Mouse (Mus musculus) neural tube, embryonic 14.5 days (tissue): ENCODE results near the gene Ppm1n. TPM values are rescaled to one million over a fixed set of nuclear protein-coding genes. Genes with fewer than 3 reads are reported as not detected.
A peak's percentile ranks its signal among the peaks of the same experiment; 100 is the strongest.
"Not testable (repeated sequence)": the region's sequence is repeated elsewhere in the genome, so short reads cannot be mapped to it uniquely, and the experiment has no call there.

Experiments
- ATAC-seq: fragments of 200-750 bp; cut with Nextera tagmentation; 2 replicates; pipeline ENCODE4 v1.8.0; 2017; ENCODE audit warnings: low read depth, mild to moderate bottlenecking, moderate TSS enrichment, moderate library complexity
- H3K27ac ChIP-seq: fragments of 300-500 bp; sonication (generic); 2 replicates; pipeline ENCODE4 v1.5.1; 2014; ENCODE audit warnings: low read depth, mild to moderate bottlenecking, control low read depth, low read length, moderate library complexity, mixed read lengths
- H3K27me3 ChIP-seq: fragments of 300-500 bp; sonication (generic); 2 replicates; pipeline ENCODE4 v1.6.1; 2014; ENCODE audit warnings: low read length; ENCODE audit not compliant: control insufficient read depth, insufficient read depth
- H3K36me3 ChIP-seq: fragments of 300-500 bp; sonication (generic); 2 replicates; pipeline ENCODE4 v1.6.1; 2014; ENCODE audit warnings: low read length, mixed read lengths; ENCODE audit not compliant: control insufficient read depth, insufficient read depth
- H3K4me1 ChIP-seq: fragments of 300-500 bp; sonication (generic); 2 replicates; pipeline ENCODE4 v1.6.1; 2014; ENCODE audit warnings: low read length; ENCODE audit not compliant: control insufficient read depth, insufficient read depth
- H3K4me2 ChIP-seq: fragments of 300-500 bp; sonication (generic); 2 replicates; pipeline ENCODE4 v1.6.1; 2014; ENCODE audit warnings: mild to moderate bottlenecking, low read depth, low read length, control low read depth
- H3K4me3 ChIP-seq: fragments of 300-500 bp; sonication (generic); 2 replicates; pipeline ENCODE4 v1.5.1; 2014; ENCODE audit warnings: low read depth, low read length, control low read depth, mixed read lengths
- H3K9ac ChIP-seq: fragments of 300-500 bp; sonication (generic); replicated peaks from 2 replicates; pipeline ENCODE4 v1.6.1; 2014; ENCODE audit warnings: low read depth, mild to moderate bottlenecking, control low read depth, low read length, mixed read lengths
- H3K9me3 ChIP-seq: fragments of 300-500 bp; sonication (generic); 2 replicates; pipeline ENCODE4 v1.6.1; 2016; ENCODE audit warnings: low read length; ENCODE audit not compliant: control insufficient read depth
- WGBS: fragments of 180-500 bp; shearing (Covaris S2); extraction: QIAGEN DNeasy Blood & Tissue Kit; methylation state at CpG from one replicate; pipeline ENCODE4 v1.1.7; 2014; 5-methylcytosine and 5-hydroxymethylcytosine counted together
- polyA plus RNA-seq: library from polyadenylated mRNA; unstranded; fragments of >200 nt; fragmentation: Nextera tagmentation; extraction: Ambion mirVana; gene quantifications from 2 replicates; pipeline ENCODE4 v1.2.1, GENCODE M21; 2014

Gene Ppm1n
- polyA plus RNA-seq, 1 experiment from 2014 or later, result 0.75 TPM

DNA sequence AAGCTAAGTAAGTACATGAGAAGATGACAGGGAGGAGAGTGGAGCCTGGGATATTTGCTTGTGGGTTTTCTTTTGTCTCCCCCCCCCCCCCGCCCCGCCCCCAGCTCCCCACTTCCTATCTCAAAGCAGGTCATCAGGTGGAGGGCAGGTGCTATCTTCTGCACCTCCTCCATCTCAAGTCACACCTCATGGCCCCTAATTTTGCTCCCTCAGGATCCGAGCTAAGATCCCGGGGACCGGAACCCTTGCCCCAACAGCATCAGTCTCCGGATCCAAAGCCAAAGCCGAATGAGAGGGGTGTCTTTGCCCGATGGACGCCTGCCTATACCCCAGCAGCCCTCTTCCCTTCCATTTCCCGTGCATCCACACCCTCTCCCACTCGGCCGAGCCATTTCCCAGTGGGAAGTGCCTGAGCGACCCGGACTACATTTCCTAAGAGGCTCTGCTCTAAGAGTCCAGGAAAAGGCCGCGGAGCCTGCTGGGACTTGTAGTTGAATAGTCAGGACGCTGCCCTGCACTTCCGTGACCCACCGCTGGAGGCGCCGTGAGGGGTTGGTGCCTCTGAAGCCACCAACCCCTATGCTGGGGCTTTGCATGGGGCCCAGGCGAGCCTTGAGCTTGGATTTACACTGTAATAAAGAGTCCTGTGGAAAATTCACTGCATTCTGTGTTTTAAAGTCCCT is 15.8 kb upstream of the Ppm1n start:
- no peaks in the 10 kb centered on the region for H3K9me3 ChIP-seq
- H3K4me2 ChIP-seq, result peak overlapping the region; percentile 7; the same call in 1 of the 2 replicates
- H3K27ac ChIP-seq, result no peak overlapping the region
- H3K9ac ChIP-seq, result no peak overlapping the region
- 0 out of 2 replicates have a peak, but pooled peaks cover 6% of the 10 kb centered on the region for H3K36me3 ChIP-seq
- WGBS, result 18% methylated on average over 21 of the region's 22 CpGs
- peak; percentile 65 for ATAC-seq
- H3K4me3 ChIP-seq, result no peak overlapping the region
- peaks cover 6% of the 10 kb centered on the region; the same call in 1 of the 2 replicates for H3K4me1 ChIP-seq
- H3K27me3 ChIP-seq, result no peaks in the 10 kb centered on the region

DNA sequence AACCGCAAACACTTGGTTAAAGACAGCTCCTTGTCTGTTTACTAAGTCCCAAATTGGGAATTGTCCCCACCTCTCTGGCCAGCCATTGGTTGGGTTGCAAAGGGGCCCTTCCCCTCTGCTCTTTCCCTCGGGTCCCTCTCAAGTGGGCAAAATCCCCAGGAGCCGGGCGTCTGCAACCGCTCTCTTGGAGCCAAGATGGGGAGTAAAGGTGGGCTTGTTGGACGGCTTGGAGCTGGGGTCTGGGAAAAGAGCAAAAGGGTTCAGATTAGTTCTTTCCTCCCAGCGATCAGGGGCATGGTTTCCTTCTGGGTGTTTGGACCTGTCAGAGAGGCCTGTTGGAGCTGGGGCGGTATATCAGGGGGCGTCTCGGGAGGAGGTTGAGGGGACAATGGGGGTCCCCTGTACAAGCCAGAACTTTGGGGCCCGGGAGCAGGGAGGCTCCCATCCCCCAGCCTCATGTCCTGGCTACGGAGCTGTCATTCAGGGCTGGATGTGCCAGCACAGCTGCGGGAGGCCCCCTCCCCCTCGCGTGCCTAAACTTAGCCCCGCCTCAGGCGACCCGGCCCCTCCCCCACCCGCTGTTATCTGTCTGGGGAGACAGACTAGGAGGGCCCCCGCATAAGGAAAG is 11.2 kb upstream of the Ppm1n start:
- H3K4me3 ChIP-seq, result peak overlapping the region; percentile 15; the same call in 1 of the 2 replicates
- no peak for ATAC-seq
- no peaks in the 10 kb centered on the region for H3K9me3 ChIP-seq
- no peak overlapping the region for H3K9ac ChIP-seq
- peaks cover 26% of the 10 kb centered on the region; the same call in 1 of the 2 replicates for H3K36me3 ChIP-seq
- WGBS, result under 1% methylated on average over 20 of the region's 20 CpGs
- H3K27me3 ChIP-seq, result no peaks in the 10 kb centered on the region
- H3K4me1 ChIP-seq, result peaks cover 6% of the 10 kb centered on the region; the same call in 1 of the 2 replicates
- peak overlapping the region; percentile 27 for H3K4me2 ChIP-seq
- no peak overlapping the region for H3K27ac ChIP-seq

DNA sequence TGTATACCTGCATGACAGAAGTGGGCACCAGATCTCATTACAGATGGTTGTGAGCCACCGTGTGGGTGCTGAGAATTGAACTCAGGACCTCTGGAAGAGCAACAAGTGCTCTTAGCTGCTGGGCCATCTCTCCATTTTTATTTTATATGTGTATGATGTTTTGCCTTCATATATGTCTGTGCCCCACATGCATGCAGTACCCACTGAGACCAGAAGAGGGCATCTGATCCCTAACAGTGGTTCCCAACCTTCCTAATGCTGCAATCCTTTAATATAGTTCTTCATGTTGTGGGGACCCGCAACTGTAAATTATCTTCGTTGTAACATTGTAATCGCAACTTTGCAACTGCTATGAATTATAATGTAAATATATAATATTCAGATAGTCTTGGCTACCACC is 4.9 kb upstream of the Ppm1n start:
- Histone ChIP-seq H3K9ac (no peak overlapping the region), H3K9me3 (no peaks in the 10 kb centered on the region), H3K27me3 (peaks cover 12% of the 10 kb centered on the region), H3K4me2 (no peak overlapping the region), H3K4me1 (peaks cover 9% of the 10 kb centered on the region; the same call in 1 of the 2 replicates), H3K4me3 (no peak overlapping the region), H3K36me3 (peaks cover 20% of the 10 kb centered on the region; the same call in 1 of the 2 replicates), H3K27ac (no peak overlapping the region)
- ATAC-seq, result no peak
- WGBS, result 23% methylated on average over 4 of the region's 4 CpGs

DNA sequence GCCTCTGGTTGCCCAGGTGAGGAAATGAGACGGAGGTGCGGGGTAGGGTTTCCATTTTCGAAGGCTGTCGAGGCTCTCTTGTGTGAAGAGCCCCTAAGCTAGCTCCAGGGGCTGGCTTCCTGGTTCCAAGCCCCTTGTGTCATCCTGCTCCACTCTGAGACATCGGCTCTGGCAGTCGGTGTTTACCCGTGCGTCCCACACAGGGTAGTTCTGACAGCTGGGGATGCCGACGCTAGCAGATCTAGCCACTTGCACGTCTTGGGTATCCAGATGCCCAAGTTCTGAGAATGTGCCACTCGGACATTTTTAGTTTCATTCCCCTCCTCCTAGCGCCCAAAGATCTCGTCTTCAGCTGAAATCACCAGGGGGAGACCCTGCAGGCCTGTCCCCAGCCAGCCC is 3.5 kb upstream of the Ppm1n start:
- no peaks in the 10 kb centered on the region for H3K9me3 ChIP-seq
- H3K4me3 ChIP-seq, result peak overlapping the region; percentile 68
- peak overlapping the region; percentile 87 for H3K9ac ChIP-seq
- WGBS, result 22% methylated on average over 14 of the region's 14 CpGs
- H3K27me3 ChIP-seq, result peaks cover 25% of the 10 kb centered on the region
- peak overlapping the region; percentile 62 for H3K4me2 ChIP-seq
- H3K27ac ChIP-seq, result peak overlapping the region; percentile 89
- peak; percentile 13; the same call in 1 of the 2 replicates for ATAC-seq
- H3K36me3 ChIP-seq, result peaks cover 14% of the 10 kb centered on the region; the same call in 1 of the 2 replicates
- H3K4me1 ChIP-seq, result peaks cover 9% of the 10 kb centered on the region; the same call in 1 of the 2 replicates

DNA sequence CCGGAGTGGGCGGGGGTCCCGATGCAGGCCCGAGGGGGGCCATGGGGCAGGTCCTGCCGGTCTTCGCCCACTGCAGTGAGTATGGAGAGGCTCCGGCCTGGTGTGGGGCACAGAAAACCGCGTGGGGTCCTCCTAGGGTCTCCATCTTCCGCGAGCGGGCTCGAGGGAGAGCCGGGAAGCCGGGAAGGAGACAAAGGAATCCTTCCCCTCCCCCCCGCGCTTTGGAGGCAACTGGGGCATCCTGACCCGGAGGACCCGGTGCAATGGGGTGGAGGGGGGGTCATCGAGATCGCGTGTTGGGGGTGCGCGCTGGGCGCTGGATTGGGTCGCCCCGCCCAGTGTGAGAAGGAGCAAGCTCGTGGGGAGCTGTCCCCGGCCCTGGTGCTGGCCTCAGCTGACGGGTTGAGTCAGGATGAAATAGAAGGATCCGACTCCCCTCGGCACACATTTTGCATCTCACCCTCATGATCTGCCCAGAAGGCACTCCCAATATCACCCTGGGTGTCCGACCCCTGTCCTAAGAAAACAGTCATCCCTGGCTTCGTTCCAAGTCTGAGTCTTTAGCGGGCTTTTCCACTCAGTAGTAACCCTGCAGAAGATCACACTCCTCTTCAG is 3.0 kb upstream of the Ppm1n start:
- peak overlapping the region; percentile 62 for H3K4me2 ChIP-seq
- peak overlapping the region; percentile 87 for H3K9ac ChIP-seq
- peaks cover 9% of the 10 kb centered on the region; the same call in 1 of the 2 replicates for H3K4me1 ChIP-seq
- peaks cover 13% of the 10 kb centered on the region; the same call in 1 of the 2 replicates for H3K36me3 ChIP-seq
- H3K9me3 ChIP-seq, result no peaks in the 10 kb centered on the region
- ATAC-seq, result peak; percentile 77
- under 1% methylated on average over 30 of the region's 35 CpGs for WGBS
- peak overlapping the region; percentile 89 for H3K27ac ChIP-seq
- peaks cover 30% of the 10 kb centered on the region for H3K27me3 ChIP-seq
- peak overlapping the region; percentile 68 for H3K4me3 ChIP-seq

DNA sequence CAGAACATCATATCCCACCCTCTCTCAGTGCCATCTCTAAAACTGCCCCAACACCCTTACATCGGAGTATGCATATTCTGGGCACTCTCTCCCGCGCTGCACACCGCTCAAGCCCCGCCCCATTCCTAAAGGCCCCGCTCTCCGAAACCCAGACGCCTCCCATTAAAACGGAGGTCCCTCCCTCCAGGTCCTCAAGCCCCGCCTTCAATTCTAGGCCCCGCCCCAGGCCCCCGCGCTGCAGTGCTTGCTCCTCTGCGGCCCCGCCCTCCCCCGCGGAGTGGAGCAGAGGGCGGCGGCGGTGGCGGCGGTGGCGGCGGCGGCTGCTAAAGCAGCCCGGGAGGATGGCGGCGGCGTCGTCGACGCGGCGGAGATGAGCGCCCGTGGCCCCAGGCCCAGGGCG is 2.5 kb upstream of the Ppm1n start, which contains the start of gene Rtn2:
Gene Rtn2, plus strand, starts transcription at position 240 of the 400 bp plus-strand sequence.
- Histone ChIP-seq H3K27me3 (peaks cover 32% of the 10 kb centered on the region), H3K4me2 (peak within 1 kb of the TSS; percentile 62), H3K27ac (peak within 1 kb of the TSS; percentile 89), H3K4me3 (peak within 1 kb of the TSS; percentile 68), H3K9ac (peak within 1 kb of the TSS; percentile 87), H3K4me1 (peaks cover 9% of the 10 kb centered on the region; the same call in 1 of the 2 replicates), H3K36me3 (peaks cover 9% of the 10 kb centered on the region; the same call in 1 of the 2 replicates), H3K9me3 (no peaks in the 10 kb centered on the region)
- ATAC-seq, result peak; percentile 86
- WGBS, result under 1% methylated on average over 24 of the region's 37 CpGs

DNA sequence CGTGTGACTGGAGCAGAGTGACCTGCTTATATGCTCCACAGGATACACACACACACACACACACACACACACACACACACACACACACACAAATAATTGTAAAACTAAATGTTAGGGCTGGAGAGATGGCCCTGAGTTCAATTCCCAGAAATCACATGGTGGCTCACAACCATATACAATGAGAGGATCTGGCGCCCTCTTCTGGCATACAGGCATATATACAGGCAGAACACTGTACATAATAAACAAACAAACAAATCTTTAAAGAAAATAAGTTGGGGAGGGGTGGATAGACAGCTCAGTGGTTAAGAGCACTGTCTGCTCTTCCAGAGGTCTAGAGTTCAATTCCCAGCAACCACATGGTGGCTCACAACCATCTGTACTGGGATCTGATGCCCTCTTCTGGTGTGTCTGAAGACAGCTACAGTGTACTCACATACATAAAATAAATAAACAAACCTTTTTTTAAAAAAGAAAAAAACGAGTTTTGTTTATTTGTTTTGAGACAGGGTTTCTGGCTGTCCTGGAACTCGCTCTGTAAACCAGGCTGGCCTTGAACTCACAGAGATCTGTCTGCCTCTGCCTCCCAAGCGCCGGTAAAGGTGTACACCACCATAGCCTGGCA is 1.9 kb upstream of the Ppm1n start:
- peak; percentile 1; the same call in 1 of the 2 replicates for ATAC-seq
- H3K9me3 ChIP-seq, H3K36me3 ChIP-seq, H3K9ac ChIP-seq, H3K27ac ChIP-seq, H3K4me1 ChIP-seq: not testable (repeated sequence)
- Histone ChIP-seq H3K4me2 (peak overlapping the region; percentile 62; the same call in 1 of the 2 replicates), H3K4me3 (peak overlapping the region; percentile 68), H3K27me3 (peaks cover 32% of the 10 kb centered on the region)
- 33% methylated on average over 6 of the region's 6 CpGs for WGBS

DNA sequence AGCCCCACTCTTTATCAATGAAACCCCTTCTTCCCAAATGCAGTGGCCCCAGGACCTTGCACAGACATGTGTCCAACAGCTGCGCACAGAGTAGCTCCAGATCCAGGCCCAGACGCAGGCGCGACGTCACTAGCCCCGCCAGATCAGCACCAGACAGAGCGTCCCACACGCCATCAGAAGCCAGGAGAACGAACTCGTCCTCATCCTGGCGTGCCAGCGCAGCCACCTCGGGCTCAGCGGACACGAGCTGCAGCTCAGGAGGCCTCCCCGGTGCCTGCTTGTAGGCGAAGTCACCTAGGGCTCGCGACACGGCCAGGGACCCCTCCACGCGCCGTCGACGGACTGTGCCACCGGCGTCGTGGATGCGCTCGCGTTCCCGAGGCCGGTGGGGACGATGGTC is 812 bp downstream of the Ppm1n start:
- H3K27me3 ChIP-seq, result peaks cover 32% of the 10 kb centered on the region
- H3K4me3 ChIP-seq, result peak overlapping the region; percentile 23
- WGBS, result 5% methylated on average over 31 of the region's 34 CpGs
- H3K9ac ChIP-seq, result no peak overlapping the region
- H3K27ac ChIP-seq, result no peak overlapping the region
- no peaks in the 10 kb centered on the region for H3K36me3 ChIP-seq
- no peak for ATAC-seq
- peak overlapping the region; percentile 35 for H3K4me2 ChIP-seq
- no peaks in the 10 kb centered on the region for H3K9me3 ChIP-seq
- peaks cover 6% of the 10 kb centered on the region; the same call in 1 of the 2 replicates for H3K4me1 ChIP-seq
